Mouse (Mus musculus): Measurements from ENCODE around the gene Fndc3b. TPM values are rescaled to one million over a fixed set of nuclear protein-coding genes. Genes with fewer than 3 reads are reported as not detected.
A peak's percentile ranks its signal among the peaks of the same experiment; 100 is the strongest.

The Fndc3b gene
- 10 to 100 TPM; 41.8 to 50.5 (median 49.8) TPM for total RNA-seq (2022)

GRCm38 (mm10) chr3:27710648-27711428 lies at the start of gene Fndc3b:
Fndc3b (minus strand) TSS chr3:27711307.
- DNase-seq (ENCODE audit: low spot score), result peak; percentile 94

DNA sequence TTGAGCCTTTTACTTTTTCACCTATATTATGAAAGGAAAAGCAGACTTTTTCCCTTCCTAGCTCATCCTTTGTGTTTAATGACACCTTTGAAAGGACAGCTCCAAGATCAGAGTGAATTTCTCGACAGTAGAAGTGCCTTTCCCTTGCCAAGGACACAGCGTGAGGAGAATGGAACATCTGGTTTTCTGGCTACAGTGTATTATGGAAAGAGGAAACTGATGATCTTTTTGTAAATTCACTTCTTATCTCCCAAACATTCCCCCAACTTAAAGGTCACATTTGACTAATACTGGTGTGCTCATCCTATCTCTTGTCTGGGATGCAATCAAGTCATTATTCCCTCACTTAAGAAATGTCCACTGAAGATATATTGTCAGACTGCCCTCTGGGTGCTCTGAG lies 49.2 kb upstream of the Fndc3b start:
- no peak for DNase-seq (ENCODE audit: low spot score)

- DNase-seq (ENCODE audit: low spot score), result peak; percentile 73
Observed at GRCm38 (mm10) chr3:27758976-27759375, 47.9 kb upstream of the Fndc3b start.

DNA sequence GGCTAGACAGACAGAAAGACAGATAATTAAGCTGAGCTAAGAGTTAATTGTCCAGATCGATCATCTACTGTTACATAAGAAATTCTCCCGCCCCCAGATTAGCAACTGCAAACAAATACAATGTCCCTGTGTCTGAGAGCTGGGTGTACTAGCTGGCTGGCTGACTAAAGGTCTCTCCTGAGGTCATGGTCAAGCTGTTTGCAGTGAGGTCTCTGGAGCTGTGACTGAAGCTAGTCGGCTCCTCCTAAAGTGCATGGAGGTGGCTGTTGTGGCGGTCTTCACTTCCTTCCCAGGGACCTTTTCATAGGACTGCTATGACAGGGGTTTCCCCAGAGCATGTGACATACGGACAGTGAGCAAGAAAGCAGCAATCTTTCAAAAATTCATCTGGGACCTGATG lies 40.5 kb upstream of the Fndc3b start:
- no peak for DNase-seq (ENCODE audit: low spot score)

GRCm38 (mm10) chr3:27751156-27751555 lies 40.0 kb upstream of the Fndc3b start:
- DNase-seq (ENCODE audit: low spot score), result no peak

DNA sequence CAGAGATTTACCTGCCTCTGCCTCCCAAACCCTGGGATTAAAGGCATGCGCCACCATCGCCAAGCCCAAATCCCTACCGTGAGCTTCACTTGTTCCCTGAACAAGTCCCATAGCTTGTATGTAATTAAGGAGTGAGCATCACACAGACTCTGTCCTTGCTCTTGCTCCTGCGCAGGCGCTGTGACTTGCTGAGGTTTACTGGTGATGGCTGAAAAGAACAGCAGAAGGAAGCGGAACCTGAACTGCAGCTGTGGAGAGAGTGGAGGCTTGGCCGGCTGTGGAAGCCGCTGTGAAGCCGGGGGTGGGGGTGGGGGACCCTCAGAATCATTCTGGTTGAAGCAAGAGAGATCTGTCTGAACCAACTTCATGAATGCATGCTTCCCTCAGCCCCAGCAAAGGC lies 34.5 kb upstream of the Fndc3b start:
- DNase-seq (ENCODE audit: low spot score), result no peak

DNA sequence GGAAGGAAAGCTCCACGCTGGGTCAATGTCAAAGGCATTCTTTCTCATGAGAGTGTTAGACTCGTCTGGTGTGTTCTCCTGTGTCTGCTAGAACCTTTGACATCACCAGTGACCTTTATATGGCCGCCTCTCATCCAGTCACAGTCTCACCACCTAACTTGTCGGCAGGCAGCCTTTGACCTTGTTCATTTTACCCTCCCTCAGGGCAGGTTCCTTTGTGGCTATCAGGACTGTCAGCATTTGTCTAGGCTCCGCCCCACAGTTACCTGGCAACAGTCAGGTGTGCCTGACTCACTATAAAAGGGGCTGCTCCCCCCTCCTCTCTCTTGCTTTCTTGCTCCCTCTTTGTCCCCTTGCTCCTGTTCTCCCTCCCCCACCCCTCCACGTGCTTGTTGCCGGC lies 33.6 kb upstream of the Fndc3b start:
- DNase-seq (ENCODE audit: low spot score), result no peak

- no peak for DNase-seq (ENCODE audit: low spot score)
Observed at GRCm38 (mm10) chr3:27743271-27744145, 32.4 kb upstream of the Fndc3b start.

DNA sequence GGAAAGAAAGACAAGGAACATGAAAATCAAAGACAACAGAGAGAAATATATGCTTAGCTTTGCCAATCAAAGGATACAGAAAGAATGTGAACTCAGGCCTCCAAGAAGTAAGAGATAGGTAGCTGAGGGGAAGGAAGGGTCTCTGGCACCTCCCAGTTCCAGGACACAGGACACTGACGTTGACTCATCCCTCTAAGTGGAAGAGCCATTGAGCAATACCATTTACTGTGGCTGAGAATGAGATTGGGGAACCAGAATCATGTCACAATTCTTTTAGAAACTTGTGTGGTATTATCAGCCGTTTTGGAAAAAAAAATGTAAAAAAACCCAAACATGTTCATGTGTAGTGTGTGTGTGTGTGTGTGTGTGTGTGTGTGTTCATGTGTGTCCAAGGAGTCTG lies 31.0 kb upstream of the Fndc3b start:
- DNase-seq (ENCODE audit: low spot score), result no peak

DNA sequence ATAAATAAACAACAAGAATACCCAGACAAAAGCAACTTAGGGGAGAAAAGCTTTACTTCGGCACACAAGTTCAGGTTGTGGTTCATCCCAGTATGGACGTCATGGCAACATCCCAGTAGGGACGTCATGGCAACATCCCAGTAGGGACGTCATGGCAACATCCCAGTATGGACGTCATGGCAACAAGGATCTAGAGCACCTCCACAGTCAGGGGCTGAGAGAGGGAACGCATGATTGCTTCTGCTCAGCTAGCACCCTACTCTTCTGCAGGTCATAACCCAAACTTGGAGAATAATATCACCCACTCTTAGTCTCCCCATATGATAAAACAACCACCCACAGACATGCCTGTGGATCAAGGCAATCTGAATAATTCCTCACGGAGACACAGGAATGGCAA lies 29.0 kb upstream of the Fndc3b start:
- DNase-seq (ENCODE audit: low spot score), result no peak

- no peak for DNase-seq (ENCODE audit: low spot score)
Observed at GRCm38 (mm10) chr3:27736180-27736579, 25.1 kb upstream of the Fndc3b start.

GRCm38 (mm10) chr3:27735113-27735512 lies 24.0 kb upstream of the Fndc3b start:
- DNase-seq (ENCODE audit: low spot score), result no peak

DNA sequence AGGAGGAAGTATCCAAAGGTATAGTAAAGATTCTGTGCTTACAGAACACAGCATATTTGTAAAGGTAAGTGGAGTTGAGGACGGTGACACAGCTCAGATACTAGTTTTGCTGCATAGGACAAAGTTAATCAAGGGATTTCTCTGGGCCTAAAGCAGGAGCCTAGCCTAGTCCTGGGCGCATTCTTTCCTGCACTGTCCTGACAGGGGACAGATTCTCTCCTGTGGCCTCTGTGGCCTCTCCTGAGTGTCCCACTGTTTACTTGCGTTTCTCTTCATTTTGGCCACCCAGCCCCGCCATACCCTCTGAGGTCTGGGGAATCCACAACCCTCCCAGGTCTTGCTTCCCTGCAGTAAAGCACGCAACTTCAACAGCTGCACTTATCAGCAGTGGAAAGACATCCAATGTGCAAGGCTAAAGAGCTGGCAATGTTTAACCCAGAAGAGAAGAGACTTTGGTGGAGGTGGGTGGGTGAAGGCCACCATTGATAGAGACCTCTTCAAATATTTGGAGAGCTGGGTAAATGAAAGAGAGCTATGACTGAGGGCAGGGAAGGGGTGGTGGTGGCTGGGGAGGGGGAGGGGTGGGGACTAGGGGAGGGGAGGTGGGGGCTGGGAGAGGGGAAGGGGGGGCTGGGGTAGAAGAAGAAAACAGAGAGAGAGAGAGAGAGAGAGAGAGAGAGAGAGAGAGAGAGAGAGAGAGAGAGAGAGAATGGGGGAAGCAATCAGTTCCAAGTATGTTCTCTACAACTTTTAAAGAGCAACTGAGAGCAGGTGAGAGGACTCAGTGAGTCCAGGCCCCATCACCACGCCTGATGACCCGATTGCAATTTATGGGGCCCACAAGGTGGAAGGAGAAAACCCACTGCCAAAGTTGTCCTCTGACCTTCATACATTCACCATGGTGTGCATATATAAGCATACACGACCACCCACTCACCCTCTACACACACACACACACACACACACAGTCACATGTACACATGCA lies 18.0 kb upstream of the Fndc3b start:
- DNase-seq (ENCODE audit: low spot score), result no peak

GRCm38 (mm10) chr3:27728176-27728575 lies 17.1 kb upstream of the Fndc3b start:
- no peak for DNase-seq (ENCODE audit: low spot score)

GRCm38 (mm10) chr3:27725752-27726151 lies 14.6 kb upstream of the Fndc3b start:
- DNase-seq (ENCODE audit: low spot score), result peak; percentile 64

DNA sequence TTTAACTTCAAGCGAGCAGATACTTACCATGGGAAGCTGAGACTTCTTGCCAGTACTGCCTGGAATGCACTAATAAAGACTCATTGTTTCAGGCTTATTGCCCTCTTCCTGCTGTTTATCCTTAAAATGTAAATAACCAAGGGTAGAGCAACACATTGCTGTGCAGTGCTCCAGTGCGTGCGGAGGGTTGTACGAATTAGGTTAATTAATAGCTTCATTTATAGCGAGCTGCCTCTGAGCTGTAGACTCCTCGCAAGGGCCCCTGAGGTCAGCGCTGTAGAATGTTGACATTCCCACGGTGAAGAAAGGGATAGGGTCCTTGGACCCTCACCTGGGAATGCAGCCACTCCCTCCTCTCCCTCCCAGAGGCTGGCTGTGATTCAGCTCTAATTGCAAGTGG lies 13.1 kb upstream of the Fndc3b start:
- no peak for DNase-seq (ENCODE audit: low spot score)

DNA sequence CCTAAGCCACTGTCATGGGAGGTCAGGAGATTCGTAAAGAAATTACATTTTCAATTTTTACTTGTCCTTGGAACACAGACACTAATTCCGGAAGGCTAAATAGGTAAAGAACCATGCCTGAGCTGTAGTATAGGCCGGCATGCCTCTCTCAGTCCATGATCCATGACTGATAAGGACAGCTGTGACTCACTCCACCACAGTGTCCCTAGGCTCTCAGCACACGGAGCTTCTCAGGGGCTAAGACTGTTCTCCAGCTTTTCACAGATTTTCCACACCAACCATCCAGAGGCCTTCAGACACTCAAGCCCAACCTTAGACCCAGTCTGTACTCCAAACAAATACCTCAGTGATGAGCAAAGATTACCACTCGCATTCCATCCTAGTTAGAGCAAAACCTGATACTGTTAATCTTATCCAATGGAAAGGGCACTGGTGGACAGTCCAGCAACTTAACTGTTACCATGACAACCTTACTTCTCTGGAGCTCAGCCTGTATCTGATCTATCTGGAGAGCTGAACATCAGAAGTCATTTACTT lies 7.8 kb upstream of the Fndc3b start:
- DNase-seq (ENCODE audit: low spot score), result no peak

DNA sequence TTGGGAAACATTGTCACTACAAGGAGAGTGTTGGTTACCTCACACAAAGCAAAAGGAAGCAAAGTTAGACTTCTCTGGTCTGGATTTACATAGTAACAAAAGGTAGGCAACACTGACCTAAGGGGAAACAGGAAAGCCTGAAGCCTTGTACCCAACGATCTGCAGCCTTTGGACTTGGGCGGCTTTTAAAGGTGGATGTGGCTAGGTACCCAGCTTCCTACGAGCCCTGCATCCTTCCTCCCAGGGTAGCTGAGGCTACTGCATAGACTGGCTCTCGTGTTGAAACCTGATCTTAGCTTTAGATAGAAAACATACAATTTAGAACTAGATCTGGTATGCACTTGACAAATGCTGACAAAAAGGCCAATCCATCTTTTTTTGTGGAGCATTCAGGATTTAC lies 2.9 kb upstream of the Fndc3b start:
- DNase-seq (ENCODE audit: low spot score), result no peak

DNA sequence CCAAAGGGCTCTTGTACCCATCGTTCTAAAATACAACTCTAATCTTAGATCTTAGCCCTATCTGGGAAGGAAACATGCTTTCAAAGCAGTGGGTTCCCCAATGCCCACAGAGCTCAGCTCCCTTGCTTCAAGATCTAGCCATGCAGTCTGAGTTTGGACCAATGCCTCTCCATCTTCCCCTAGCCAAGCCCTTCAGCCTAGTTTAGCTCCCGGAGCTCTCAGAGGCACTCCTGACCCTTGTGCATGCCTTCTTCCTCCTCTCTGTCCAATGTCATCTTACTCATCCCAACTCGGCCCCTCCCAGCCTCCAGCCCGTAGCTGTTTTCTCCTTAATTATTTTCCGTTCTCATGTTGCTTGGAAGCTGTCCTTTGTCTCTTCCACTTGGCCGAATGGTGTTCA lies 1.3 kb upstream of the Fndc3b start:
- DNase-seq (ENCODE audit: low spot score), result no peak

- DNase-seq (ENCODE audit: low spot score), result peak; percentile 78
Observed at GRCm38 (mm10) chr3:27709906-27710647, 1.0 kb downstream of the Fndc3b start.

Data from heart, adult 8-10 months (tissue).